Mouse (Mus musculus) ovary, postnatal 36 days (tissue): Measurements from ENCODE around the gene Blzf1.
A peak's percentile ranks its signal among the peaks of the same experiment; 100 is the strongest.

Source experiments
- DNase-seq: peaks from one replicate; pipeline ENCODE4 v3.0.0; 2022; ENCODE audit warnings: low spot score, mixed read lengths

Blzf1 gene

GRCm38 (mm10) chr1:164307124-164307751, at the start of gene Blzf1:
TSS of gene Blzf1 (minus strand) at chr1:164307489.
- peak; percentile 94 for DNase-seq

- no peak for DNase-seq
Measured at GRCm38 (mm10) chr1:164353443-164353842, 46.2 kb upstream of the Blzf1 start.

GRCm38 (mm10) chr1:164342161-164342560, 34.9 kb upstream of the Blzf1 start:
- DNase-seq = no peak

- no peak for DNase-seq
Measured at GRCm38 (mm10) chr1:164335846-164336245, 28.6 kb upstream of the Blzf1 start.

- DNase-seq = no peak
Measured at GRCm38 (mm10) chr1:164335435-164335834, 28.1 kb upstream of the Blzf1 start.

- no peak for DNase-seq
Measured at GRCm38 (mm10) chr1:164332559-164332958, 25.3 kb upstream of the Blzf1 start.

GRCm38 (mm10) chr1:164327764-164328163, 20.5 kb upstream of the Blzf1 start:
- no peak for DNase-seq

- no peak for DNase-seq
Measured at GRCm38 (mm10) chr1:164326600-164327155, 19.4 kb upstream of the Blzf1 start.

- no peak for DNase-seq
Measured at GRCm38 (mm10) chr1:164324878-164325277, 17.6 kb upstream of the Blzf1 start.

- DNase-seq = no peak
Measured at GRCm38 (mm10) chr1:164324221-164324620, 16.9 kb upstream of the Blzf1 start.

- DNase-seq = no peak
Measured at GRCm38 (mm10) chr1:164322987-164323650, 15.8 kb upstream of the Blzf1 start.

GRCm38 (mm10) chr1:164321408-164321807, 14.1 kb upstream of the Blzf1 start:
- DNase-seq = no peak

- DNase-seq = no peak
Measured at GRCm38 (mm10) chr1:164320731-164321130, 13.4 kb upstream of the Blzf1 start.

- no peak for DNase-seq
Measured at GRCm38 (mm10) chr1:164319542-164320140, 12.4 kb upstream of the Blzf1 start.

GRCm38 (mm10) chr1:164318474-164318873, 11.2 kb upstream of the Blzf1 start:
- no peak for DNase-seq

GRCm38 (mm10) chr1:164317261-164317660, 10.0 kb upstream of the Blzf1 start:
- no peak for DNase-seq

GRCm38 (mm10) chr1:164316697-164317096, 9.4 kb upstream of the Blzf1 start:
- peak; percentile 46 for DNase-seq

GRCm38 (mm10) chr1:164315266-164315665, 8.0 kb upstream of the Blzf1 start:
- DNase-seq = peak; percentile 19

- DNase-seq = no peak
Measured at GRCm38 (mm10) chr1:164314085-164314484, 6.8 kb upstream of the Blzf1 start.

GRCm38 (mm10) chr1:164307922-164308321, 633 bp upstream of the Blzf1 start:
- DNase-seq = no peak

- no peak for DNase-seq
Measured at GRCm38 (mm10) chr1:164303821-164304220, 3.5 kb downstream of the Blzf1 start, which contains the start of gene Nme7. TSS of gene Nme7 (plus strand) at chr1:164304121.

GRCm38 (mm10) chr1:164301949-164302348, 5.3 kb downstream of the Blzf1 start:
- DNase-seq = no peak

- no peak for DNase-seq
Measured at GRCm38 (mm10) chr1:164296473-164296872, 10.8 kb downstream of the Blzf1 start.
